Mouse (Mus musculus): ENCODE data around the gene Slc6a20b. TPM values are rescaled to one million over a fixed set of nuclear protein-coding genes. Genes with fewer than 3 reads are reported as not detected.
"Not testable (repeated sequence)": the region's sequence is repeated elsewhere in the genome, so short reads cannot be mapped to it uniquely, and the experiment has no call there.

Gene Slc6a20b
- not detected for total RNA-seq (2018; cell fraction: chromatin; rRNA removed)
- under 1 TPM in 8 of 26 experiments, not detected in 18; under 0.01 to 0.05 (median 0.03) TPM for total RNA-seq (2018; cell fraction: cytosol; rRNA removed)
- total RNA-seq (2018; cell fraction: nucleus; rRNA removed): not detected
- 0.13 TPM in 1 of 3 replicates, not detected in the others for polyA plus RNA-seq (2018)

- no peaks in the 10 kb centered on the region for H3K79me2 ChIP-seq (ENCODE audit: inconsistent target)
- no peaks in the 10 kb centered on the region for H3K36me3 ChIP-seq (ENCODE audit: inconsistent target)
- 95% methylated on average over 6 of the region's 6 CpGs for WGBS (ENCODE audit: missing documents)
- H3K4me3 ChIP-seq (ENCODE audit: inconsistent target): no peak within 1 kb of the TSS
- no peak within 1 kb of the TSS for H3K27ac ChIP-seq
These were observed at the start of gene Slc6a20b for GRCm38 (mm10) chr9:123632281-123632680. Gene Slc6a20b (minus strand): TSS chr9:123632565.

DNA sequence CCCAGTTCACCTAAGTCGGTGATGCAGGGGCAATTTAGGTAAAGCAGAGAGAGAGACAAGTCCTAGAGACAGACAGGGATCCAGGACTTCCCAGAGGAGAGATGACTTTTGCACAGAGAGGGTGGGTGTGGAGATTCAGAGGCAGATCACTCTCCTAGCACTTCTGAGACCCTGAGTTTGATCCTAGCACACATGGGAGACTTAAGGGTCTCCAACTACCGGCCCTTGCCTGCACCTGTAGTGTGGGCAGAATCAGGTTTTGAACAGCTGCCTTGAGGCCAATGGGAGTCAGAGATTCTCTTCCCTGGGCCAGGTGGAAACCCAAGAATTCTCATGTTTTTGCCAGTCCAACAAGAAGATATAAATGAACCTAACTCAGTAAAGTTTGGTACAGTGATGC is 46.8 kb upstream of the Slc6a20b start:
- WGBS (ENCODE audit: missing documents): 73% methylated on average over 2 of the region's 2 CpGs
- Histone ChIP-seq H3K4me3 (ENCODE audit: inconsistent target) (no peak overlapping the region), H3K79me2 (ENCODE audit: inconsistent target) (no peaks in the 10 kb centered on the region), H3K36me3 (ENCODE audit: inconsistent target) (no peaks in the 10 kb centered on the region), H3K27ac (no peak overlapping the region)

- Histone ChIP-seq H3K36me3 (ENCODE audit: inconsistent target) (no peaks in the 10 kb centered on the region), H3K4me3 (ENCODE audit: inconsistent target) (no peak within 1 kb of the TSS), H3K79me2 (ENCODE audit: inconsistent target) (no peaks in the 10 kb centered on the region), H3K27ac (no peak within 1 kb of the TSS)
- WGBS (ENCODE audit: missing documents): 3% methylated on average over 73 of the region's 73 CpGs
These were observed 46.2 kb upstream of the Slc6a20b start, which contains the start of the genes Ccr9 and Slc6a20a for GRCm38 (mm10) chr9:123678327-123679105. Gene Ccr9 (plus strand): TSS chr9:123678439. Gene Slc6a20a (minus strand): TSS chr9:123678885.

DNA sequence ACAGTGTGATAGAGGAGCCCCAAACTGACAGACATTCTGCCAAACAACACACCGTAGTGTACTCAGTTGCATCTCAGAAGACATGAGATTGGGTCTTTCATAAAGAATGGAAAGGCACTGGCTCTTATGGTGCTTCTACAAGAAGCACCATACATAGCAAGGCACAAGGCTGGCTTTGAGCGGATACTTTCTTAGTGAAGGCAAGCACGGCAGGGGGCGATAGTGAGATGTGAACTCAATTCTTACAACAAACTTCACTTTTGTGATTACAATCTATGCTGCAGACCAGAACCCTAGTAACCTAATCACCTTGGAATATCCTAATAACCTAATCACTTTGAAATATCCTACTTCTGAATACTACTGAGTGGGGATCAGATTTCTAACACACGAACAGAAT is 33.3 kb upstream of the Slc6a20b start:
- Histone ChIP-seq H3K79me2 (ENCODE audit: inconsistent target) (no peaks in the 10 kb centered on the region), H3K36me3 (ENCODE audit: inconsistent target) (no peaks in the 10 kb centered on the region), H3K4me3 (ENCODE audit: inconsistent target) (no peak overlapping the region), H3K27ac (no peak overlapping the region)
- WGBS (ENCODE audit: missing documents): 45% methylated on average over 5 of the region's 5 CpGs

DNA sequence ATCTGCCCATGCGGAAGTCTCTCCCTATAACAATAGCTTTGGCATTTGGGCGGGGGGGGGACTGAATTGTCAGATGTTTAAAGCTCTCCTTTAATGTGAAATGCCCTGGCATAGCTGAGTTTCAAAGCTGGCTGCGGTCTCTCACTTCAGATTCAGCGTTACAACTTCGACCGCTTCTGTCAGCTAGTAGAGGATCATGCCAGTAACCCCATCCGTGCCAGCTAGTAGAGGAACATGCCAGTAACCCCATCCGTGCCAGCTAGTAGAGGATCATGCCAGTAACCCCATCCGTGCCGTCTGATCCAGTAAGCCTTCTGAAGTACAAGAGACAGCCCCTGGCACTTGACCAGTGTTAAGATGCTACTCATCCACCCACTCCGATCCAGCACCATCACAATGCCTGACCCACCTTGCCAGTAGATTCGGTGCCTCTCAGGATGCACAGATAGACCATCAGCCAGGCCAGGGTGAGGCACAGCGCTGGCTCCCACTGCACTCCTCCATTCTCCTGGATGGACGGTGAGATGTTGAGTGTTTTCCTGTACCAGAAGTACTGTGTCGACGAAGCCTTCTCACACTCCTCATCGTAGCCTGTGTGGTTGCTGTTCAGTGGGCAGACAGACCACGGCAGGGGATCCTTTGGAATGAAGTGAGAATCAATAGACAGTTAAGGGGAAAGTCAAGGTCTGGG is 27.8 kb upstream of the Slc6a20b start:
- H3K4me3 ChIP-seq (ENCODE audit: inconsistent target); H3K27ac ChIP-seq; H3K36me3 ChIP-seq (ENCODE audit: inconsistent target); H3K79me2 ChIP-seq (ENCODE audit: inconsistent target): not testable (repeated sequence)
- WGBS (ENCODE audit: missing documents): 94% methylated on average over 16 of the region's 18 CpGs

- no peaks in the 10 kb centered on the region for H3K79me2 ChIP-seq (ENCODE audit: inconsistent target)
- no peak overlapping the region for H3K4me3 ChIP-seq (ENCODE audit: inconsistent target)
- H3K36me3 ChIP-seq (ENCODE audit: inconsistent target): no peaks in the 10 kb centered on the region
- no peak overlapping the region for H3K27ac ChIP-seq
These were observed 26.6 kb upstream of the Slc6a20b start for GRCm38 (mm10) chr9:123658981-123659380.

- H3K79me2 ChIP-seq (ENCODE audit: inconsistent target): no peaks in the 10 kb centered on the region
- no peak overlapping the region for H3K27ac ChIP-seq
- H3K36me3 ChIP-seq (ENCODE audit: inconsistent target): no peaks in the 10 kb centered on the region
- no peak overlapping the region for H3K4me3 ChIP-seq (ENCODE audit: inconsistent target)
- 60% methylated on average over 3 of the region's 3 CpGs for WGBS (ENCODE audit: missing documents)
These were observed 25.1 kb upstream of the Slc6a20b start for GRCm38 (mm10) chr9:123657457-123657856.

DNA sequence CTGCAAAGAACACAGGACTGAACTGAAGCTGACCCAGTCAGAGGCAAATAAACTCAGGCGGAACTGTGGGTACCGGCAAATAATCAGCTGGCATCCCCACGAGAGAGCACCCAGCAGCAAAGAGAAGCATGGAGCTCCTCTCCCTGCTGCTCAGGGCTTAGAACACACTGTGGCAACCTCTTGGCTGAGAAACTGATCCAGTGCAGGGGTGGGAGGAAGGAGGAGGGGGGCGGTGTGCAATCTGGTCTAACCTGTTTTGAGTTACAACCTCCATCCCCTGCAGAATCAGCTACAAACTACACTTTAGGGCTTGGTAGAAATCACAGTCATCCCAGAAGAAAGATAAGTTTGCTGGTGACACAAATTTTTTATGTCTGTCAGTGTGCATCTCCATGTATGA is 19.0 kb upstream of the Slc6a20b start:
- Histone ChIP-seq H3K27ac (no peak overlapping the region), H3K4me3 (ENCODE audit: inconsistent target) (no peak overlapping the region), H3K36me3 (ENCODE audit: inconsistent target) (no peaks in the 10 kb centered on the region), H3K79me2 (ENCODE audit: inconsistent target) (no peaks in the 10 kb centered on the region)
- WGBS (ENCODE audit: missing documents): 83% methylated on average over 4 of the region's 4 CpGs

- H3K36me3 ChIP-seq (ENCODE audit: inconsistent target): no peaks in the 10 kb centered on the region
- WGBS (ENCODE audit: missing documents): 92% methylated on average over 2 of the region's 2 CpGs
These were observed 17.6 kb upstream of the Slc6a20b start for GRCm38 (mm10) chr9:123649785-123650511.

DNA sequence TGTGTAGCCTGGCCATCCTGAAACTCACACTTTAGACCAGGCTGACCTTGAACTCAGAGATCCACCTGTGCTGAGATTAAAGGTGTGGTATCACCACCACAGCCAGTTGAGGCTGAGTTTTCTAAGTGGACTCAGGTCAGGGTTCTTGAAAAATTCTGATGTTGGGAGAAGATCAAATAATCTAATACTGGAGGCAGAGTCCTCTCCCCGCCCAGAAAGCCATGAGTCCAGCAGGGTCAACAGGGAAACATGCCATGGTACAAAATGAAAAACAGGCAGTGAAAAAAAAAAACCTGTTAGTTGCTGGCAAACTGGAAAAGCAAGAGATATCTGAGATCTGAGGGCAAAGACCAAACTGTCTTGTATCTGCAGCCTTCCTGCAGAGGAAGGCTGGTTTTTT is 7.7 kb upstream of the Slc6a20b start:
- Histone ChIP-seq H3K4me3 (ENCODE audit: inconsistent target) (no peak overlapping the region), H3K36me3 (ENCODE audit: inconsistent target) (no peaks in the 10 kb centered on the region), H3K27ac (no peak overlapping the region), H3K79me2 (ENCODE audit: inconsistent target) (no peaks in the 10 kb centered on the region)
- 100% methylated on average over 1 of the region's 1 CpGs for WGBS (ENCODE audit: missing documents)

More at GRCm38 (mm10) chr9:123649785-123650511, 17.6 kb upstream of the Slc6a20b start:
- no peaks in the 10 kb centered on the region for H3K79me2 ChIP-seq (ENCODE audit: inconsistent target)
- no peak overlapping the region for H3K4me3 ChIP-seq (ENCODE audit: inconsistent target)
- no peak overlapping the region for H3K27ac ChIP-seq

GRCm38 (mm10) chr9:123638668-123639089 is 6.3 kb upstream of the Slc6a20b start:
- no peaks in the 10 kb centered on the region for H3K36me3 ChIP-seq (ENCODE audit: inconsistent target)
- H3K27ac ChIP-seq: no peak overlapping the region
- WGBS (ENCODE audit: missing documents): 50% methylated on average over 1 of the region's 1 CpGs

GRCm38 (mm10) chr9:123638231-123638630 is 5.9 kb upstream of the Slc6a20b start:
- no peak overlapping the region for H3K27ac ChIP-seq
- no peaks in the 10 kb centered on the region for H3K36me3 ChIP-seq (ENCODE audit: inconsistent target)
- H3K79me2 ChIP-seq (ENCODE audit: inconsistent target): no peaks in the 10 kb centered on the region

More at GRCm38 (mm10) chr9:123638668-123639089, 6.3 kb upstream of the Slc6a20b start:
- H3K79me2 ChIP-seq (ENCODE audit: inconsistent target): no peaks in the 10 kb centered on the region
- no peak overlapping the region for H3K4me3 ChIP-seq (ENCODE audit: inconsistent target)

DNA sequence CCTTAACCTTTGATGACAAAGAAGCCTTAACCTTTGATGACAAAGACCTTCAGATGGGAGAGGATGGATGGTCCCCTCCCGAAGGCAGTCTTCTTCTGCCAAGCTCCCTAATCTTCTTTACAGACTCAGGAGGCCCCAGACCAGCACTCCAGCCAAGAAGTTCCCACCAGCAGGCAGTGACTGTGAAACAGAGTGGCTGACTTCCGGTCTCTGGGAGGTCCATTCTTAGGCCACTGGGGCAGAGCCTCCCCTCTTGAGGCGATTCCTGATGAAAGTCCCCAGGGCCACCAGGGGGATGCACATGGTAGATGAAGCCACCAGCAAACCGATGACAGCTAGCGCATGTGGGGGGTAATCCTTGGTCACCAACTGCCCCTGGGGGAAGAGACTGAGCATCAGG is 4.4 kb upstream of the Slc6a20b start:
- 82% methylated on average over 5 of the region's 5 CpGs for WGBS (ENCODE audit: missing documents)
- no peak overlapping the region for H3K4me3 ChIP-seq (ENCODE audit: inconsistent target)
- H3K36me3 ChIP-seq (ENCODE audit: inconsistent target): no peaks in the 10 kb centered on the region
- no peaks in the 10 kb centered on the region for H3K79me2 ChIP-seq (ENCODE audit: inconsistent target)
- H3K27ac ChIP-seq: no peak overlapping the region

More at GRCm38 (mm10) chr9:123638231-123638630, 5.9 kb upstream of the Slc6a20b start:
- no peak overlapping the region for H3K4me3 ChIP-seq (ENCODE audit: inconsistent target)

DNA sequence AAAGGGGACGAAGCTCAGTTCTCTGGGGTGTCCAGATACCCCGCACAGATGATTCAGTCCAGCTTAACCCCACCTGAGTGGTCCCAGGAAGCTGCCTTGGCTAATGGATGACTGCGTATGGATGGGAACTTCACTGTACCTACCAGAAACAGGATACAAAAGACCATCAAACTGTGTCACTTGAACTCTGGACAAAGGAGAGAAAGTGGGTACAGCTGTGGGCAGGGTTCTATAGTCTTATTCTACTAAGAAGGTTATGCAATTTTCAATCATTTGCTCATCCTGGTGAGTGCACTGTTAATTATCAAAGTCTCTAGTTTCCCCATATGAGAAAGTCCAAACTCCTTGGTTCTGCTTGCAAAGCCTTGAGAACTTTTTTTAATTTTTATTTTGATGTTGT is 628 bp upstream of the Slc6a20b start:
- no peak overlapping the region for H3K27ac ChIP-seq
- H3K36me3 ChIP-seq (ENCODE audit: inconsistent target): no peaks in the 10 kb centered on the region
- no peak overlapping the region for H3K4me3 ChIP-seq (ENCODE audit: inconsistent target)
- H3K79me2 ChIP-seq (ENCODE audit: inconsistent target): no peaks in the 10 kb centered on the region
- 91% methylated on average over 3 of the region's 3 CpGs for WGBS (ENCODE audit: missing documents)

Data from macrophage (primary cell).